Mouse (Mus musculus) natural killer cell, adult 2 months (primary cell): ENCODE measurements around the gene Tmem239.

Source experiments
- DNase-seq, 2 experiments: peaks; one replicate each; pipeline ENCODE4 v3.0.0; 2022; ENCODE audit warnings: low spot score in 2 of 2

The Tmem239 gene

DNA sequence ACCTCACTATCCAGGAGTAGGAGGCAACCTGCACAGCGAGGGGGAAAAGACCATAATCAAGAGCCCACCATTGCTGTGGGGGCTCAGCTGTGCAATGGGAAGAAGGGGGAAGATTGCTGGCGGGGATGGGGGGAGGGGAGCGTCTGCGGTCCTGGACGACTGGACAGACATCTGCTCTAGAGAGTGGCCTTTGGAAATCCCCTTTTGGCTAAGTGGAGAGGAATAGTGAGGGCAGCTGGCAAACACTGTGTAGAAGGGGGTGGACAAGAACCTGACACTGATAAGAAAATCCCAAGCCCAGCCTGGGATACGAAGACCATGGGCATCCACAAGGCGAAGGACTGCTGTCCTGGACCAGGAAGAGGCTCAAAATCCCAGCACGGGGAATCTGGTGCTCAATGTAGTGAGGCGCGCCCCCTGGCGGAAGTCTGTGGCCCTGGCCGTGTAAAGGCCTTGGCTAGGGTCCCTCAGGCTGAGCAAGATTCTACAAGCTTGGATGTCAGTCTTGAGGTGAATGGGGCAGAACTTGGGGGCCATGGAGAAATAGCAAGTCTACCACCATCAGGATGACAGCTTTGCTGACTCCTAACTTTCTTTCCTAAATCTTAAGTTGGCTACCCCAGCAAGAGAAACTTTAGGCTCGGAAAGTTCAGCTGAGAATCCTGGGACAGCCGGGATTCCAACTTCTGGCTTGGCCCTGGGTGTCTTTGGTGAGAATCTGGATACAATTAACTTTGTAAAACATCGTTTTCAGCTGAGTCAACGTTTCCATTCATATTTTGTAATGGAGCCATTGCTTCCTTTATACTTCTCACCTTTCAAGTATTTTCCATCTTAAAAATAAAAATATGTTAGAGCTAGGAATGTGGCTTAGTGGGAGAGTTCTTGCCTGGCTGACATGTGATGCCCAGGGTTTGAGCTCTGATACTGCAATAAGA, 5.5 kb downstream of the Tmem239 start:
- DNase-seq, result peak; percentile 55 to 60

- no peak for DNase-seq
Observed at GRCm38 (mm10) chr2:130412775-130413174, 6.5 kb downstream of the Tmem239 start.

- no peak for DNase-seq
Observed at GRCm38 (mm10) chr2:130414094-130414856, 8.0 kb downstream of the Tmem239 start.

GRCm38 (mm10) chr2:130421781-130422620, 15.7 kb downstream of the Tmem239 start:
- no peak for DNase-seq

GRCm38 (mm10) chr2:130423397-130424125, 17.3 kb downstream of the Tmem239 start:
- peak; percentile 64 to 77 for DNase-seq

- DNase-seq, result peak; percentile 91
Observed at GRCm38 (mm10) chr2:130424126-130424853, 18.0 kb downstream of the Tmem239 start, which contains the start of the genes Vps16 and Pced1a. Vps16 (plus strand) TSS chr2:130424339. Pced1a (minus strand) TSS chr2:130424701.

GRCm38 (mm10) chr2:130425112-130425511, 18.8 kb downstream of the Tmem239 start:
- no peak for DNase-seq

GRCm38 (mm10) chr2:130429851-130430250, 23.6 kb downstream of the Tmem239 start:
- DNase-seq, result no peak

DNA sequence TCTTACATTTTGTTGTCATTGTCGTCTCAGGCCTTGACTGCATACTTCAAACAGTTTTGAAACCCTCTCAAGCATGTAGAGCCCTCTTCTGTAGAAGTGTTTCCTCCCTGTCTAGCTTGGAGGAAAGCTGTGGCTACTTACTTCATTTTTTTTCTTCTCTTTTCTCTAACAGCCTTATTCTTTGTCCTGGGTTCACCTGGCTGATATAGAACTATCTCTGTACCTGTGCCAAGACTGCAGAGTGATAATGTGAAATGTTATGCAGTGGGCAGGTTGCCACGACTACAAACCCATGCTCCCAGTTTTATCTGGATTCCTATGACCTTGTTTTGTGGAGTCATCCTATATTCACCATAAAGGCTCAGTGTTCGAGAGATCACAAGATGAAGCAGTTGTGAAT, 24.2 kb downstream of the Tmem239 start:
- no peak for DNase-seq

DNA sequence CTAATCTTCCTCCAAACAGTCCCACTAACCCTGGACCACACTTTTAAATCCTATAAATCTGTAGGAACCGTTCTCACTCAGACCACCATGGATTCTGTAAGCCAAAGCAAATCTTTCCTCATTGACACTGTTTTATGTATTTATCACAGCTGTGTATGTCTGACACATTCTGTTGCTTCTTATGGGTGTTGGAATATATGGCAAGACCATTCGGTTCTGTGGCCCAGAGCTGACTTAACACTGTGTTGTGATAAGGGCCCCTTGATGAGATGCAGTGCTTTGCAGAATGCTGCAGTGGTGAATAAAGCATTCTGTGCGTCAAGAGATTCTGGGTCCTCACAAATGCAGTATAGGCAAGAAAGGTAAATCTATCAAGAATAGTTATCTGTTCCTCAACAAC, 25.9 kb downstream of the Tmem239 start:
- no peak for DNase-seq

DNA sequence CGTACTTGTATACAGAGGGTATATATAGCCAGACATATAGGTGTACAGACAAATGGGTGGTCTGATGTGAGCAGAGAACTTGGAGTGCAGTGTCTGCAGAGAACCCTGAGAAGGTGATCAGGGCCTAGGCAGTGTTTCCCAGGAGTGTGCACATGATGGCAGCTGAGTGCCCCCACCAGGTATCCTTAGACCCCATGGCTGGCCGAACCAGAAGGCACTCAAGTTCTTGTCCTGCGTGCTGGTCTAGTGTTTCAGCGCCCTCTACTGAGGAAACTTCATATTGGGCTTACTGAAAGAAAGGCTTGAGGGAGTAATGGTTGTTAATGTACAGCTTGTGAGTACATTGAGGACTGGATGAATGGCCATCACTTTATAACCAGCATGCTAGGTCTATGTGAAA, 26.9 kb downstream of the Tmem239 start:
- DNase-seq, result peak; percentile 42 to 51

- no peak for DNase-seq
Observed at GRCm38 (mm10) chr2:130436769-130437168, 30.5 kb downstream of the Tmem239 start.

- DNase-seq, result no peak
Observed at GRCm38 (mm10) chr2:130438861-130439260, 32.6 kb downstream of the Tmem239 start.

DNA sequence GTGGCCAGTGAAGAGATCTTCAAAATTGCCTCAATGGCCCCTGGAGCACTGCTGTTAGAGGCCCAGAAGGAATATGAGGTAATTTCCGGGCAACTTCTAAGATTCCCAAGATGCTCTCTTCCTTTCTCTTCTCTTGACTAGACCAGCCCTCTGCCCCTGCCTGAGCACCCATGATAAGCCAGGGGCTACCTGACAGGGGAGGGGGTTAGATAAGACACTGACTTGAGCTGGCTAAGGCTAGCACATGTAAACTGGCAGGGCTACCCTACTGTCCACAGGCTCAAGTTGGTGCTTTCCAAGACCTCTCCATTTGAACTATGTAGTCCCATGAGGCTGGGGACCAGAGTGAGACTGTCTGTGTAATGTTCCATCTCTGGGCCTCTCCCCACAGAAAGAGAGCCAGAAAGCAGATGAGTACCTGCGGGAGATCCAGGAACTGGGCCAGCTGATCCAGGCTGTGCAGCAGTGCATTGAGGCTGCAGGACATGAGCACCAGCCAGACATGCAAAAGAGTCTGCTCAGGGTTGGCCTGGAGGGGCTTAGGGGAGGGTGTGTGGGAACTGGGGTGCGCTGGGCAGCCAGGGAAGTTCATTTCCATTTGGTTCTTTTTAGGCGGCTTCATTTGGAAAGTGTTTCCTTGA, 33.7 kb downstream of the Tmem239 start:
- DNase-seq, result no peak

GRCm38 (mm10) chr2:130442162-130442561, 35.9 kb downstream of the Tmem239 start:
- DNase-seq, result no peak

DNA sequence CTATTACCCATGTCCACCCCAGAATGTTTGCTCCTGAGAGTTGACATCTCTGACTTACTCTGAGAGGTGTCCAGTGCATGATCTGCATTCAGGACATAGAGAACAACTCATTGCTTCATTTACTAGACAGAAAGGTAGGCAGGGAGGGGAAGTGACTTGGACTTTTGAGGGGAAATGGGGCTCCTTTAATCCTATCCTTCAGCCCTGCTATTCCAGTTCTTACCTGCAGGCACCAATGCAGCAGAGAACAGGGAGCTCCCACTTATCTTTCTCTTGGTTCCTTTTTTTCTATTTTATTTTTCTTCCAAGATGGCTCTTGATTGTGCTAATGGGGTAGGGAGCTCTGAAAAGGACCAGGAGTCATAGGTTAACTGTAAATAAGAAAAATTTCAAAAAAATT, 42.2 kb downstream of the Tmem239 start:
- no peak for DNase-seq

GRCm38 (mm10) chr2:130449021-130449793, 42.9 kb downstream of the Tmem239 start:
- no peak for DNase-seq

- peak; percentile 78 to 83 for DNase-seq
Observed at GRCm38 (mm10) chr2:130449794-130450433, 43.6 kb downstream of the Tmem239 start, which contains the start of gene Ptpra. Ptpra (plus strand) TSS chr2:130450278.
